Mouse (Mus musculus): ENCODE measurements around the gene Tgfbr3. TPM values are rescaled to one million over a fixed set of nuclear protein-coding genes. Genes with fewer than 3 reads are reported as not detected.

Tgfbr3 gene
- polyA plus RNA-seq, 1 experiment: 0.71 TPM

GRCm38 (mm10) chr5:107177248-107177647 is 112.2 kb downstream of the Tgfbr3 start:
- no peaks in the 10 kb centered on the region for H3K27me3 ChIP-seq (ENCODE audit: control insufficient read depth, insufficient read depth, insufficient read length)
- no peaks in the 10 kb centered on the region for H3K36me3 ChIP-seq (ENCODE audit: control insufficient read depth, insufficient read depth)
- no peaks in the 10 kb centered on the region for H3K79me2 ChIP-seq (ENCODE audit: control insufficient read depth, insufficient read depth)
- TF ChIP-seq REST (IDR thresholded peaks at IDR 0.05; ENCODE audit: insufficient read depth, insufficient read length) (no peak), TCF3 (IDR thresholded peaks at IDR 0.05; ENCODE audit: insufficient read length, low read depth) (no peak), POLR2A (IDR thresholded peaks at IDR 0.05; ENCODE audit: insufficient read length, low read depth) (no peak), MYOG (IDR thresholded peaks at IDR 0.05; ENCODE audit: control insufficient read depth in 1 of 3, insufficient read depth in 1 of 3, insufficient read length in 2 of 3, low read depth in 2 of 3) (no peak), MYOD1 (IDR thresholded peaks at IDR 0.05; ENCODE audit: control insufficient read depth in 1 of 3, insufficient read length in 2 of 3, low read depth in 2 of 3) (no peak), TCF12 (IDR thresholded peaks at IDR 0.05; ENCODE audit: insufficient read depth, poor library complexity, severe bottlenecking) (no peak), MAX (IDR thresholded peaks at IDR 0.05; ENCODE audit: low read depth) (no peak), E2F4 (IDR thresholded peaks at IDR 0.05; ENCODE audit: insufficient read depth) (no peak), USF1 (IDR thresholded peaks at IDR 0.05; ENCODE audit: low read depth) (no peak), SRF (IDR thresholded peaks at IDR 0.05; ENCODE audit: control insufficient read depth, insufficient read length, low read depth) (no peak), CEBPB (IDR thresholded peaks at IDR 0.05; ENCODE audit: insufficient read depth, poor library complexity, severe bottlenecking) (no peak), POLR2AphosphoS2 (IDR thresholded peaks at IDR 0.05; ENCODE audit: insufficient read length, low read depth) (no peak)
- H3ac ChIP-seq (ENCODE audit: control insufficient read depth, insufficient read length): no peak overlapping the region
- no peak overlapping the region for H3K4me2 ChIP-seq (ENCODE audit: low read depth)
- no peak overlapping the region for H3K4me3 ChIP-seq

DNA sequence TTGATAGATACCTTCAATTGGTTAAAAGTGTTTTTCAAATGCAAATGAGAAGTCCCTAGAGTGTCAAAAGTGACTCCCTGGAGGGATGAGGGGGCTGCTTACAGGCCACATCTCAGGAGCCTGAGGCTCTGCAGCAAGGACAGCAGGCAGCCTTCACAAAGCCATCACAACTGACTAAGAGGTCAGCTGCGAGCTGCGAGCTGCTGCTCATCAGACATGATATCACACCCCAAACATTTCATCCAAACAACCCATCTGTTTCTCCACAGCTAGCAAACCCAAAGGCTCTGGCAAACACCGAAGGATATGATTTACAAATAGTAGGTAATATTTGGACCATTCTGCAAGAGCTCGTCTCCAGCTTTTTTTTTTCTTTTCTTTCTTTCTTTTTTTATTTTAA is 112.6 kb downstream of the Tgfbr3 start:
- Histone ChIP-seq H3K27me3 (ENCODE audit: control insufficient read depth, insufficient read depth, insufficient read length) (no peaks in the 10 kb centered on the region), H3K4me3 (no peak overlapping the region), H3K79me2 (ENCODE audit: control insufficient read depth, insufficient read depth) (no peaks in the 10 kb centered on the region), H3ac (ENCODE audit: control insufficient read depth, insufficient read length) (no peak overlapping the region), H3K36me3 (ENCODE audit: control insufficient read depth, insufficient read depth) (no peaks in the 10 kb centered on the region), H3K4me2 (ENCODE audit: low read depth) (no peak overlapping the region)
- TF ChIP-seq POLR2A (IDR thresholded peaks at IDR 0.05; ENCODE audit: insufficient read length, low read depth): no peak
- TF ChIP-seq REST (IDR thresholded peaks at IDR 0.05; ENCODE audit: insufficient read depth, insufficient read length): no peak
- TF ChIP-seq TCF12 (IDR thresholded peaks at IDR 0.05; ENCODE audit: insufficient read depth, poor library complexity, severe bottlenecking): no peak
- TF ChIP-seq MYOD1 (IDR thresholded peaks at IDR 0.05; ENCODE audit: control insufficient read depth in 1 of 3, insufficient read length in 2 of 3, low read depth in 2 of 3): no peak
- TF ChIP-seq POLR2AphosphoS2 (IDR thresholded peaks at IDR 0.05; ENCODE audit: insufficient read length, low read depth): no peak
- no peak for TF ChIP-seq MAX (IDR thresholded peaks at IDR 0.05; ENCODE audit: low read depth)
- no peak for TF ChIP-seq SRF (IDR thresholded peaks at IDR 0.05; ENCODE audit: control insufficient read depth, insufficient read length, low read depth)
- no peak for TF ChIP-seq CEBPB (IDR thresholded peaks at IDR 0.05; ENCODE audit: insufficient read depth, poor library complexity, severe bottlenecking)
- TF ChIP-seq E2F4 (IDR thresholded peaks at IDR 0.05; ENCODE audit: insufficient read depth): no peak
- no peak for TF ChIP-seq USF1 (IDR thresholded peaks at IDR 0.05; ENCODE audit: low read depth)
- no peak for TF ChIP-seq TCF3 (IDR thresholded peaks at IDR 0.05; ENCODE audit: insufficient read length, low read depth)
- TF ChIP-seq MYOG (IDR thresholded peaks at IDR 0.05; ENCODE audit: control insufficient read depth in 1 of 3, insufficient read depth in 1 of 3, insufficient read length in 2 of 3, low read depth in 2 of 3): no peak

GRCm38 (mm10) chr5:107176196-107176595 is 113.2 kb downstream of the Tgfbr3 start:
- no peaks in the 10 kb centered on the region for H3K27me3 ChIP-seq (ENCODE audit: control insufficient read depth, insufficient read depth, insufficient read length)
- no peak overlapping the region for H3K4me3 ChIP-seq
- no peaks in the 10 kb centered on the region for H3K36me3 ChIP-seq (ENCODE audit: control insufficient read depth, insufficient read depth)
- TF ChIP-seq E2F4 (IDR thresholded peaks at IDR 0.05; ENCODE audit: insufficient read depth) (no peak), CEBPB (IDR thresholded peaks at IDR 0.05; ENCODE audit: insufficient read depth, poor library complexity, severe bottlenecking) (no peak), TCF3 (IDR thresholded peaks at IDR 0.05; ENCODE audit: insufficient read length, low read depth) (no peak), USF1 (IDR thresholded peaks at IDR 0.05; ENCODE audit: low read depth) (no peak), POLR2A (IDR thresholded peaks at IDR 0.05; ENCODE audit: insufficient read length, low read depth) (no peak), POLR2AphosphoS2 (IDR thresholded peaks at IDR 0.05; ENCODE audit: insufficient read length, low read depth) (no peak), MAX (IDR thresholded peaks at IDR 0.05; ENCODE audit: low read depth) (no peak), MYOD1 (IDR thresholded peaks at IDR 0.05; ENCODE audit: control insufficient read depth in 1 of 3, insufficient read length in 2 of 3, low read depth in 2 of 3) (no peak), MYOG (IDR thresholded peaks at IDR 0.05; ENCODE audit: control insufficient read depth in 1 of 3, insufficient read depth in 1 of 3, insufficient read length in 2 of 3, low read depth in 2 of 3) (no peak), REST (IDR thresholded peaks at IDR 0.05; ENCODE audit: insufficient read depth, insufficient read length) (no peak), SRF (IDR thresholded peaks at IDR 0.05; ENCODE audit: control insufficient read depth, insufficient read length, low read depth) (no peak), TCF12 (IDR thresholded peaks at IDR 0.05; ENCODE audit: insufficient read depth, poor library complexity, severe bottlenecking) (no peak)
- no peaks in the 10 kb centered on the region for H3K79me2 ChIP-seq (ENCODE audit: control insufficient read depth, insufficient read depth)
- no peak overlapping the region for H3ac ChIP-seq (ENCODE audit: control insufficient read depth, insufficient read length)
- no peak overlapping the region for H3K4me2 ChIP-seq (ENCODE audit: low read depth)

DNA sequence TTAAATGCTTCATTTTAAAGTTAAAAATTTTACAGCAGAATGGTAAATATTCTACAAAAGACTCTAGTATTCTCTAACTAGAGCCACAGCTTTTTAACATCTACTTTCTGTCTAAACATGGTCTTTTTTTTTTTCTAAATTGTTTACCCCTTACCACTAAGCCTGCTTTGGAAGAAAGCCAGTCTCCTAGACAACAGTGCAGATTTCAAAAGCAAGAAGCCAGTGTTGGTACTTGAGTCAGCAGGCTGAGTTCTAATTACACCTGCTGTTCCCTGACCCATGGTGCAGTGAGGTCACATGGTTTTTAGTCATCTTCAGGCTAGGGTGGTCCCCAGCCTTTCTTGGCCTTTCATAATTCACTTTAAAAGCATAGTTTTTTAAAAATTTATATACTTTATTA is 115.2 kb downstream of the Tgfbr3 start:
- no peak overlapping the region for H3K4me2 ChIP-seq (ENCODE audit: low read depth)
- no peaks in the 10 kb centered on the region for H3K27me3 ChIP-seq (ENCODE audit: control insufficient read depth, insufficient read depth, insufficient read length)
- no peaks in the 10 kb centered on the region for H3K36me3 ChIP-seq (ENCODE audit: control insufficient read depth, insufficient read depth)
- no peak for TF ChIP-seq REST (IDR thresholded peaks at IDR 0.05; ENCODE audit: insufficient read depth, insufficient read length)
- no peak for TF ChIP-seq USF1 (IDR thresholded peaks at IDR 0.05; ENCODE audit: low read depth)
- TF ChIP-seq MYOG (IDR thresholded peaks at IDR 0.05; ENCODE audit: control insufficient read depth in 1 of 3, insufficient read depth in 1 of 3, insufficient read length in 2 of 3, low read depth in 2 of 3): no peak
- no peak for TF ChIP-seq TCF3 (IDR thresholded peaks at IDR 0.05; ENCODE audit: insufficient read length, low read depth)
- TF ChIP-seq CEBPB (IDR thresholded peaks at IDR 0.05; ENCODE audit: insufficient read depth, poor library complexity, severe bottlenecking): no peak
- no peak for TF ChIP-seq SRF (IDR thresholded peaks at IDR 0.05; ENCODE audit: control insufficient read depth, insufficient read length, low read depth)
- TF ChIP-seq MAX (IDR thresholded peaks at IDR 0.05; ENCODE audit: low read depth): no peak
- TF ChIP-seq TCF12 (IDR thresholded peaks at IDR 0.05; ENCODE audit: insufficient read depth, poor library complexity, severe bottlenecking): no peak
- no peak for TF ChIP-seq E2F4 (IDR thresholded peaks at IDR 0.05; ENCODE audit: insufficient read depth)
- TF ChIP-seq MYOD1 (IDR thresholded peaks at IDR 0.05; ENCODE audit: control insufficient read depth in 1 of 3, insufficient read length in 2 of 3, low read depth in 2 of 3): no peak
- TF ChIP-seq POLR2AphosphoS2 (IDR thresholded peaks at IDR 0.05; ENCODE audit: insufficient read length, low read depth): no peak
- TF ChIP-seq POLR2A (IDR thresholded peaks at IDR 0.05; ENCODE audit: insufficient read length, low read depth): no peak
- no peaks in the 10 kb centered on the region for H3K79me2 ChIP-seq (ENCODE audit: control insufficient read depth, insufficient read depth)
- no peak overlapping the region for H3ac ChIP-seq (ENCODE audit: control insufficient read depth, insufficient read length)
- no peak overlapping the region for H3K4me3 ChIP-seq

All from myocyte (in vitro differentiated cells).